Mouse (Mus musculus) heart, adult 8-10 months (tissue): ENCODE results near the gene Kcnd1. TPM values are rescaled to one million over a fixed set of nuclear protein-coding genes. Genes with fewer than 3 reads are reported as not detected.
"Not testable (repeated sequence)": the region's sequence is repeated elsewhere in the genome, so short reads cannot be mapped to it uniquely, and the experiment has no call there.

Experiments used
- DNase-seq: peaks from one replicate; pipeline ENCODE4 v3.0.0; 2022; ENCODE audit warnings: low spot score
- total RNA-seq, 4 experiments: library from RNA; stranded (reverse); gene quantifications; 2 replicates each; pipeline ENCODE4 v1.2.4; 2022

The Kcnd1 gene
- total RNA-seq = under 1 TPM; 0.23 to 0.30 (median 0.27) TPM

- no peak for DNase-seq
These were observed at the start of gene Kcnd1 for GRCm38 (mm10) chrX:7821865-7822779. TSS of gene Kcnd1 (plus strand) at chrX:7822289.

GRCm38 (mm10) chrX:7772766-7773165 lies 49.3 kb upstream of the Kcnd1 start:
- DNase-seq = no peak

GRCm38 (mm10) chrX:7775501-7776205 lies 46.4 kb upstream of the Kcnd1 start:
- DNase-seq = no peak

- peak; percentile 33 for DNase-seq
These were observed 45.6 kb upstream of the Kcnd1 start for GRCm38 (mm10) chrX:7776329-7777082.

- no peak for DNase-seq
These were observed 43.4 kb upstream of the Kcnd1 start for GRCm38 (mm10) chrX:7778450-7779244.

GRCm38 (mm10) chrX:7779294-7779693 lies 42.8 kb upstream of the Kcnd1 start:
- no peak for DNase-seq

GRCm38 (mm10) chrX:7782603-7783092 lies 39.4 kb upstream of the Kcnd1 start:
- no peak for DNase-seq

GRCm38 (mm10) chrX:7789542-7790136 lies 32.5 kb upstream of the Kcnd1 start, which contains the start of gene Gripap1:
TSS of gene Gripap1 (plus strand) at chrX:7789765.
- DNase-seq = peak; percentile 76

GRCm38 (mm10) chrX:7790309-7790708 lies 31.8 kb upstream of the Kcnd1 start:
- DNase-seq = no peak

GRCm38 (mm10) chrX:7793361-7793760 lies 28.7 kb upstream of the Kcnd1 start:
- no peak for DNase-seq

- DNase-seq = no peak
These were observed 27.1 kb upstream of the Kcnd1 start for GRCm38 (mm10) chrX:7795016-7795415.

- DNase-seq = no peak
These were observed 24.8 kb upstream of the Kcnd1 start for GRCm38 (mm10) chrX:7797327-7797726.

- not testable (repeated sequence) for DNase-seq
These were observed 19.9 kb upstream of the Kcnd1 start for GRCm38 (mm10) chrX:7802157-7802556.

GRCm38 (mm10) chrX:7815016-7815415 lies 7.1 kb upstream of the Kcnd1 start:
- DNase-seq = not testable (repeated sequence)

- no peak for DNase-seq
These were observed 15.1 kb downstream of the Kcnd1 start for GRCm38 (mm10) chrX:7837146-7837545.

GRCm38 (mm10) chrX:7840842-7841162 lies 18.7 kb downstream of the Kcnd1 start:
- no peak for DNase-seq

GRCm38 (mm10) chrX:7841163-7842162 lies 19.4 kb downstream of the Kcnd1 start, which contains the start of gene Otud5:
TSS of gene Otud5 (plus strand) at chrX:7841364.
- DNase-seq = peak; percentile 93

GRCm38 (mm10) chrX:7842318-7842717 lies 20.2 kb downstream of the Kcnd1 start:
- DNase-seq = no peak

- no peak for DNase-seq
These were observed 25.8 kb downstream of the Kcnd1 start for GRCm38 (mm10) chrX:7847845-7848244.
